Mouse (Mus musculus): ENCODE results near the gene Sccpdh.

- TF ChIP-seq POLR2A (IDR thresholded peaks at IDR 0.05; ENCODE audit: low read depth, low read length), result no peak
- TF ChIP-seq CTCF (IDR thresholded peaks at IDR 0.05; ENCODE audit: extremely low read depth, insufficient read length, insufficient replicate concordance, low read depth, low read length), result no peak
Measured at GRCm38 (mm10) chr1:179629276-179629675, 38.7 kb upstream of the Sccpdh start.
